Mouse (Mus musculus): ENCODE data around the gene Gm21103.
A peak's percentile ranks its signal among the peaks of the same experiment; 100 is the strongest.
"Not testable (repeated sequence)": the region's sequence is repeated elsewhere in the genome, so short reads cannot be mapped to it uniquely, and the experiment has no call there.

The Gm21103 gene

GRCm38 (mm10) chr14:6304743-6305142, at the start of gene Gm21103:
Gm21103 (minus strand) TSS chr14:6304843.
- DNase-seq, result not testable (repeated sequence)

GRCm38 (mm10) chr14:6343578-6343977, 38.9 kb upstream of the Gm21103 start, which contains the start of gene Gm3618:
Gm3618 (minus strand) TSS chr14:6343678.
- DNase-seq, result not testable (repeated sequence)

GRCm38 (mm10) chr14:6286931-6287715, 17.5 kb downstream of the Gm21103 start, which contains the start of gene Gm3411:
Gm3411 (minus strand) TSS chr14:6287250.
- DNase-seq, result peak; percentile 6 to 8

Data from cerebellum, postnatal 36 days (tissue).